Comparison of ENCODE assay signal across 12 mouse cellular contexts in genomic region chr11:88581375-88581774, GRCm38 (mm10).
DNase-seq lines count a peak whose midpoint lies in the region; ATAC-seq lines count a peak whose summit lies in the region.
"Had no signal": no experiment of that assay in that cellular context is flagged by ENCODE, and none has a peak within 500 bp of the region (broad histone marks: within the 10 kb centered on the region; RNA-seq: fewer than 3 reads in every experiment).

No protein-coding gene starts in this region.

- DNase-seq in kidney, postnatal 4 days: no peak
- no peak for DNase-seq in embryonic facial prominence, embryonic 11.5 days (ENCODE audit: low spot score)
- no peak for DNase-seq in midbrain, embryonic 14.5 days
- DNase-seq in ovary, postnatal 14 days (ENCODE audit: low spot score): no peak
- no peak for DNase-seq in left cerebral cortex, postnatal 36 days (ENCODE audit: low spot score in 2 of 2)
- no peak for DNase-seq in cerebellum, postnatal 10 days
- DNase-seq: cerebellum, adult 2 months; heart, postnatal 36 days; liver, postnatal 0 days; thymus, postnatal 4 days had no signal

- no peaks in the 10 kb centered on the region for H3K9me3 ChIP-seq in kidney, embryonic 15.5 days (replicated peaks)
- no peaks in the 10 kb centered on the region for H3K9me3 ChIP-seq in embryonic facial prominence, embryonic 11.5 days (replicated peaks; ENCODE audit: control insufficient read depth, low read length)
- H3K9me3 ChIP-seq in forebrain, embryonic 16.5 days (ENCODE audit: control insufficient read depth, low read length): no peaks in the 10 kb centered on the region
- no peaks in the 10 kb centered on the region for H3K9me3 ChIP-seq in midbrain, embryonic 14.5 days (ENCODE audit: control insufficient read depth, low read length)

- no peak for ATAC-seq in kidney, embryonic 15.5 days (replicated peaks; ENCODE audit: low FRiP score)
- no peak for ATAC-seq in embryonic facial prominence, embryonic 11.5 days (replicated peaks; ENCODE audit: insufficient number of reproducible peaks, low FRiP score, low TSS enrichment, low read depth)
- no peak for ATAC-seq in forebrain, embryonic 16.5 days
- no peak for ATAC-seq in midbrain, embryonic 14.5 days (ENCODE audit: low FRiP score, low TSS enrichment)
- ATAC-seq: liver, postnatal 0 days had no signal

- WGBS in kidney, embryonic 15.5 days: 71% methylated on average over 7 of the region's 7 CpGs
- 63% methylated on average over 7 of the region's 7 CpGs for WGBS in embryonic facial prominence, embryonic 11.5 days
- 29% methylated on average over 7 of the region's 7 CpGs for WGBS in forebrain, embryonic 16.5 days
- 48% methylated on average over 7 of the region's 7 CpGs for WGBS in midbrain, embryonic 14.5 days

- H3K27ac ChIP-seq in kidney, embryonic 15.5 days: peak overlapping the region; percentile 87
- H3K27ac ChIP-seq in embryonic facial prominence, embryonic 11.5 days (replicated peaks; ENCODE audit: low read depth, low read length): peak overlapping the region; percentile 23; the same call in 1 of the 2 replicates
- peak overlapping the region; percentile 83 for H3K27ac ChIP-seq in forebrain, embryonic 16.5 days (ENCODE audit: low read length)
- H3K27ac ChIP-seq in midbrain, embryonic 14.5 days (replicated peaks; ENCODE audit: low read depth, low read length): peak overlapping the region; percentile 90

- H3K4me2 ChIP-seq in kidney, embryonic 15.5 days: no peak overlapping the region
- no peak overlapping the region for H3K4me2 ChIP-seq in embryonic facial prominence, embryonic 11.5 days (ENCODE audit: low read depth, low read length)
- H3K4me2 ChIP-seq in forebrain, embryonic 16.5 days (ENCODE audit: low read length): no peak overlapping the region
- H3K4me2 ChIP-seq in midbrain, embryonic 14.5 days (ENCODE audit: low read length): no peak overlapping the region

- intact Hi-C loops in left cerebral cortex, postnatal 36 days (cut with DNase I): no loop called here

- H3K27me3 ChIP-seq in kidney, embryonic 15.5 days: no peaks in the 10 kb centered on the region
- H3K27me3 ChIP-seq in embryonic facial prominence, embryonic 11.5 days (ENCODE audit: control insufficient read depth, insufficient read depth, low read length): no peaks in the 10 kb centered on the region
- no peaks in the 10 kb centered on the region for H3K27me3 ChIP-seq in forebrain, embryonic 16.5 days (replicated peaks; ENCODE audit: control insufficient read depth, insufficient read depth, low read length)
- H3K27me3 ChIP-seq in midbrain, embryonic 14.5 days (ENCODE audit: control insufficient read depth, insufficient read depth, low read length): no peaks in the 10 kb centered on the region

- H3K4me1 ChIP-seq in kidney, embryonic 15.5 days: peaks cover 77% of the 10 kb centered on the region
- peaks cover 23% of the 10 kb centered on the region for H3K4me1 ChIP-seq in embryonic facial prominence, embryonic 11.5 days (ENCODE audit: control insufficient read depth, insufficient read depth, low read length)
- H3K4me1 ChIP-seq in forebrain, embryonic 16.5 days (replicated peaks; ENCODE audit: control insufficient read depth, insufficient read depth, low read length): peaks cover 70% of the 10 kb centered on the region
- peaks cover 74% of the 10 kb centered on the region for H3K4me1 ChIP-seq in midbrain, embryonic 14.5 days (ENCODE audit: control insufficient read depth, insufficient read depth, low read length)

- no peak overlapping the region for H3K4me3 ChIP-seq in kidney, embryonic 15.5 days (replicated peaks)
- no peak overlapping the region for H3K4me3 ChIP-seq in embryonic facial prominence, embryonic 11.5 days (ENCODE audit: low read depth, low read length)
- H3K4me3 ChIP-seq in forebrain, embryonic 16.5 days (replicated peaks; ENCODE audit: low read length): no peak overlapping the region
- no peak overlapping the region for H3K4me3 ChIP-seq in midbrain, embryonic 14.5 days (replicated peaks; ENCODE audit: low read depth, low read length)

- no peak overlapping the region for H3K9ac ChIP-seq in kidney, embryonic 15.5 days
- no peak overlapping the region for H3K9ac ChIP-seq in embryonic facial prominence, embryonic 11.5 days (replicated peaks; ENCODE audit: low read length)
- H3K9ac ChIP-seq in forebrain, embryonic 16.5 days (replicated peaks; ENCODE audit: low read depth, low read length): no peak overlapping the region
- H3K9ac ChIP-seq in midbrain, embryonic 14.5 days (replicated peaks; ENCODE audit: low read length): no peak overlapping the region; the same call in 1 of the 2 replicates
- H3K9ac ChIP-seq: liver, postnatal 0 days had no signal

- H3K36me3 ChIP-seq in kidney, embryonic 15.5 days: peaks cover 7% of the 10 kb centered on the region
- H3K36me3 ChIP-seq in embryonic facial prominence, embryonic 11.5 days (replicated peaks; ENCODE audit: control insufficient read depth, insufficient read depth, low read depth, low read length): no peaks in the 10 kb centered on the region
- H3K36me3 ChIP-seq in forebrain, embryonic 16.5 days (ENCODE audit: control insufficient read depth, insufficient read depth): no peaks in the 10 kb centered on the region
- no peaks in the 10 kb centered on the region for H3K36me3 ChIP-seq in midbrain, embryonic 14.5 days (ENCODE audit: control insufficient read depth, insufficient read depth, low read length)

Comparison
In these comparisons a context has a peak if more than half of its experiments do, and no peak if none do; other contexts are left out.
1. H3K27ac ChIP-seq: peak in every context shown above with its lines; median percentile 90 in midbrain, embryonic 14.5 days; 87 in kidney, embryonic 15.5 days; 83 in forebrain, embryonic 16.5 days; 23 in embryonic facial prominence, embryonic 11.5 days.